Mouse (Mus musculus) E14TG2a.4 (cell line): ENCODE results near the gene Mtx2.

Source experiments
- CTCF ChIP-seq: conservative IDR thresholded peaks from 2 replicates; pipeline ENCODE4 v1.5.1; 2014; ENCODE audit warnings: low read length
- NANOG ChIP-seq: IDR thresholded peaks from 2 replicates; pipeline ENCODE4 v1.6.1; 2014; ENCODE audit warnings: borderline replicate concordance, low read length, mixed read lengths
- POU5F1 ChIP-seq: IDR thresholded peaks from 2 replicates; pipeline ENCODE4 v1.6.1; 2014; ENCODE audit warnings: low read length, borderline replicate concordance

DNA sequence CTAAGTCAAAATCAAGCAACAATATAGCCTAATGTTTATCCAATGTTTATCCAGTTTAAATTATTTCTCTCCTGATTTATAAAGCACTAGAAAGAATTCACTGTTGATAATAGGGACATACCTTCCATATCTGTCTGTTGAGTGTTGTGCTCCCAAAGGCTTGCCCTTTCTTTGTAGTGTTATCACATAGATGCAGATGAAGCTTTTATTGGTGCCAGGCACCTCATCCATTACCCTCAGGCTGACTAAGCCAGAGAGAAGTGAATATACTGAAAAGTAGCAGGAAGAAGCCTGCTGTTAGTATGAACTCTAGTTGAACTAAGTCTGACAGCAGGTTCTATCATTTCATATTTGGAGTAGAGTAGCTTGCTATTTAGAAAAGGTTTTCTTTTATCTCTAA lies 39.8 kb downstream of the Mtx2 start:
- TF ChIP-seq CTCF (no peak), POU5F1 (no peak), NANOG (no peak)
